Mouse (Mus musculus) embryonic facial prominence, embryonic 11.5 days (tissue): Measurements from ENCODE around the gene Grhl3. TPM values are rescaled to one million over a fixed set of nuclear protein-coding genes. Genes with fewer than 3 reads are reported as not detected.

Experiments
- ATAC-seq: fragments of 200-750 bp; cut with Nextera tagmentation; replicated peaks from 2 replicates; pipeline ENCODE4 v1.8.0; 2017; ENCODE audit warnings: low read depth; ENCODE audit not compliant: insufficient number of reproducible peaks, low FRiP score, low TSS enrichment
- DNase-seq: peaks from one replicate; pipeline ENCODE4 v3.0.0-alpha.2; 2015; ENCODE audit warnings: low spot score
- H3K27ac ChIP-seq: fragments of 300-500 bp; sonication (generic); replicated peaks from 2 replicates; pipeline ENCODE4 v1.5.1; 2014; ENCODE audit warnings: mild to moderate bottlenecking, low read depth, low read length, control low read depth
- H3K27me3 ChIP-seq: fragments of 300-500 bp; sonication (generic); 2 replicates; pipeline ENCODE4 v1.6.1; 2014; ENCODE audit warnings: mild to moderate bottlenecking, low read length, moderate library complexity, mixed read lengths; ENCODE audit not compliant: control insufficient read depth, insufficient read depth
- H3K36me3 ChIP-seq: fragments of 300-500 bp; sonication (generic); replicated peaks from 2 replicates; pipeline ENCODE4 v1.6.1; 2014; ENCODE audit warnings: low read depth, mild to moderate bottlenecking, low read length, moderate library complexity, mixed read lengths; ENCODE audit not compliant: control insufficient read depth, insufficient read depth
- H3K4me1 ChIP-seq: fragments of 300-500 bp; sonication (generic); 2 replicates; pipeline ENCODE4 v1.6.1; 2014; ENCODE audit warnings: low read length, mixed read lengths; ENCODE audit not compliant: control insufficient read depth, insufficient read depth
- H3K4me2 ChIP-seq: fragments of 300-500 bp; sonication (generic); 2 replicates; pipeline ENCODE4 v1.6.1; 2014; ENCODE audit warnings: low read depth, mild to moderate bottlenecking, control low read depth, low read length, moderate library complexity
- H3K4me3 ChIP-seq: fragments of 300-500 bp; sonication (generic); 2 replicates; pipeline ENCODE4 v1.5.1; 2014; ENCODE audit warnings: low read depth, low read length, control low read depth
- H3K9ac ChIP-seq: fragments of 300-500 bp; sonication (generic); replicated peaks from 2 replicates; pipeline ENCODE4 v1.6.1; 2014; ENCODE audit warnings: mild to moderate bottlenecking, control low read depth, low read length
- H3K9me3 ChIP-seq: fragments of 300-500 bp; sonication (generic); replicated peaks from 2 replicates; pipeline ENCODE4 v1.6.1; 2016; ENCODE audit warnings: mild to moderate bottlenecking, low read length, inconsistent platforms, mixed read lengths; ENCODE audit not compliant: control insufficient read depth
- WGBS: fragments of 180-500 bp; shearing (Covaris S2); extraction: QIAGEN DNeasy Blood & Tissue Kit; methylation state at CpG from one replicate; pipeline ENCODE4 v1.1.7; 2014; 5-methylcytosine and 5-hydroxymethylcytosine counted together
- polyA plus RNA-seq: library from polyadenylated mRNA; unstranded; fragments of >200 nt; fragmentation: Nextera tagmentation; extraction: Ambion mirVana; gene quantifications from 2 replicates; pipeline ENCODE4 v1.2.1, GENCODE M21; 2014

The Grhl3 gene
- polyA plus RNA-seq, 1 experiment from 2014 or later, result 10.1 TPM

DNA sequence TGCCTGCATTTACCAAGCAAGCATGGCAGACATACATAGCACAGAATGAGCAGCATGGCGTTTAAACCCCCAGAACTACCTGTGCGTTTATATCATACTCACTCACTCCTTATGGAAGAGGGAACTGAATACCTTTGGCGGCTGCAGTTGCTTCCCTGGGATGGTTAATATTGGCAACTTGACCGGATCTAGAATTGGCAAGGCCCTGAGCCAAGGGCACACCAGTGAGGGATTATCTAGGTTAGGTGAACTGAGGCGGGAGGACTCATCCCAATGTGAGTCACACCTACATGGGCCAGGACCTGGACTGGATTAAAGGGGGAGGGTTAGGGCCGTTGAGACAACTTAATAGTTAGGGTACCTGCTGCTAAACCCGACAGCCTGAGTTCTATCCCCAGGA is 32.8 kb upstream of the Grhl3 start:
- no peak overlapping the region for H3K4me2 ChIP-seq
- no peaks in the 10 kb centered on the region for H3K27me3 ChIP-seq
- no peaks in the 10 kb centered on the region for H3K9me3 ChIP-seq
- no peak for DNase-seq
- H3K27ac ChIP-seq, result no peak overlapping the region
- H3K36me3 ChIP-seq, result no peaks in the 10 kb centered on the region
- no peaks in the 10 kb centered on the region for H3K4me1 ChIP-seq
- ATAC-seq, result no peak
- 83% methylated on average over 7 of the region's 7 CpGs for WGBS
- H3K4me3 ChIP-seq, result no peak overlapping the region
- H3K9ac ChIP-seq, result no peak overlapping the region

GRCm38 (mm10) chr4:135601530-135601929 is 28.1 kb upstream of the Grhl3 start:
- no peaks in the 10 kb centered on the region for H3K27me3 ChIP-seq
- no peak overlapping the region for H3K4me2 ChIP-seq
- DNase-seq (no peak), ATAC-seq (no peak)
- no peak overlapping the region for H3K4me3 ChIP-seq
- H3K9ac ChIP-seq, result no peak overlapping the region
- 88% methylated on average over 3 of the region's 3 CpGs for WGBS
- no peaks in the 10 kb centered on the region for H3K9me3 ChIP-seq
- no peaks in the 10 kb centered on the region for H3K4me1 ChIP-seq
- H3K27ac ChIP-seq, result no peak overlapping the region
- H3K36me3 ChIP-seq, result no peaks in the 10 kb centered on the region

- DNase-seq (no peak), ATAC-seq (no peak)
- H3K4me3 ChIP-seq, result no peak overlapping the region
- H3K27ac ChIP-seq, result no peak overlapping the region
- no peak overlapping the region for H3K9ac ChIP-seq
- 80% methylated on average over 7 of the region's 7 CpGs for WGBS
- no peaks in the 10 kb centered on the region for H3K36me3 ChIP-seq
- H3K4me1 ChIP-seq, result no peaks in the 10 kb centered on the region
- no peaks in the 10 kb centered on the region for H3K27me3 ChIP-seq
- H3K4me2 ChIP-seq, result no peak overlapping the region
- no peaks in the 10 kb centered on the region for H3K9me3 ChIP-seq
Measured at GRCm38 (mm10) chr4:135599497-135600182, 26.2 kb upstream of the Grhl3 start.

DNA sequence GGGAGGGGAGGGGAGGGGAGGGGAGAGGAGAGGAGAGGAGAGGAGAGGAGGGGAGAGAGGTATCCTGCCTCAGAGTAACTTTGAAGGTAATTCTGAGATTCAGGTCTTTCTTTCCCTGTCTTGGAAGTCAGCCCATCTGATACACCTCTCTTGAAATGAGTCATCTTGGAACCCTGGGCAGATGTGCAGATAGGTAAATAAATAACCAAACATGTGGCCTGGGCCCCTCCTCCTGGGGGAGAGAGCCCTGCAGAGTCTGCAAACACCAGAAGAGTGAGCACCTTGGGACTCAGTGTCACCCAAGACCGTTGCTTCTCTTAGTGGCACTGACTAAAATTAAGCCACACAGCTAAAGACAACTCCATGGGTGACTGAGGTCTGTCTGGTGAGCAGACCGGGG is 25.6 kb upstream of the Grhl3 start:
- no peaks in the 10 kb centered on the region for H3K9me3 ChIP-seq
- DNase-seq (no peak), ATAC-seq (no peak)
- H3K4me2 ChIP-seq, result no peak overlapping the region
- no peak overlapping the region for H3K27ac ChIP-seq
- H3K9ac ChIP-seq, result no peak overlapping the region
- H3K4me1 ChIP-seq, result no peaks in the 10 kb centered on the region
- H3K36me3 ChIP-seq, result no peaks in the 10 kb centered on the region
- H3K4me3 ChIP-seq, result no peak overlapping the region
- H3K27me3 ChIP-seq, result no peaks in the 10 kb centered on the region
- WGBS, result 75% methylated on average over 1 of the region's 2 CpGs

DNA sequence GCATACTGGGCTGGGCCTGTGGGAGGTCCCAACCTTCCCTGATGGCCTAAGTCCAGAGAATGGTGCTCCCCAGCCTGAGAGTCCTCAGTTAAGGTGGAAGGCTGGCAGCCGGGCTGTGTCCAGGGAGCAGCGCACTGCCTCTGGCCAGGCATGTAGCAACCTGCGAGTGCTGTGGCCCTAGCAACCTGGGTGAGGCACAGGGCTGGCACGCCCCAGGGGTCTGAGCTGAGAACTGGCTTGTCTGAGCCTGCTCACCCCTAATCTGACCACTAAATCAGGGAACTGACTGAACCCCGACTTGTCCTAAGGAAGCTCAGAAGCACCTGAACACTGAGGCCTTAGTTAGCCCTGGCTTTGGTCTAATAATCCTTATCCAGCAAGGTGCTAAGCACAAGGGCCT is 24.1 kb upstream of the Grhl3 start:
- Histone ChIP-seq H3K9me3 (no peaks in the 10 kb centered on the region), H3K4me1 (no peaks in the 10 kb centered on the region), H3K27me3 (no peaks in the 10 kb centered on the region), H3K4me3 (no peak overlapping the region), H3K4me2 (no peak overlapping the region), H3K36me3 (no peaks in the 10 kb centered on the region), H3K9ac (no peak overlapping the region), H3K27ac (no peak overlapping the region)
- 86% methylated on average over 5 of the region's 5 CpGs for WGBS
- DNase-seq (no peak), ATAC-seq (no peak)

DNA sequence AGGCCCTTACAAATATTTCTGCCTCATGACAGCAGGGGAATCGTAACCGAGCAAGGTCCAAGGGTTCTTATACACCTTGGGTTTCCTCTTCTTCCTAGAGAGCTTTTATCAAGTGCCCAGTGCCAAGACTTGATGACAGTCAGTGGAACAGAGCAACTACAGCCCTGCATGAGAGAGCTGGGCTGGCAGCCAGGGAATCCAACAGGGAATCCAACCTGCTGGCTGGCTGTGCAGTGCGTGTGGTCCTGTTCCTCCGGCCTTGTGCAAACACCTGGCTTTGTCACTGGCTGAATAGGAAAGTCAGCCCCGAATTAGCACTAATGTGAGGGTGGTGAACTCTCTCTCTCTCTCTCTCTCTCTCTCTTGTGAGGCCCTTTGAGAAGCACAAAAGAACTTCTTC is 22.5 kb upstream of the Grhl3 start:
- no peaks in the 10 kb centered on the region for H3K9me3 ChIP-seq
- H3K4me1 ChIP-seq, result no peaks in the 10 kb centered on the region
- H3K36me3 ChIP-seq, result no peaks in the 10 kb centered on the region
- no peak overlapping the region for H3K4me2 ChIP-seq
- ATAC-seq, result no peak
- no peak overlapping the region for H3K9ac ChIP-seq
- no peak overlapping the region for H3K4me3 ChIP-seq
- no peaks in the 10 kb centered on the region for H3K27me3 ChIP-seq
- 57% methylated on average over 5 of the region's 5 CpGs for WGBS
- no peak overlapping the region for H3K27ac ChIP-seq
- peak; percentile 27 for DNase-seq

- no peaks in the 10 kb centered on the region for H3K36me3 ChIP-seq
- DNase-seq (no peak), ATAC-seq (no peak)
- no peak overlapping the region for H3K4me3 ChIP-seq
- no peaks in the 10 kb centered on the region for H3K27me3 ChIP-seq
- no peak overlapping the region for H3K4me2 ChIP-seq
- WGBS, result 60% methylated on average over 8 of the region's 8 CpGs
- no peaks in the 10 kb centered on the region for H3K9me3 ChIP-seq
- no peaks in the 10 kb centered on the region for H3K4me1 ChIP-seq
- no peak overlapping the region for H3K27ac ChIP-seq
- no peak overlapping the region for H3K9ac ChIP-seq
Measured at GRCm38 (mm10) chr4:135591610-135592304, 18.3 kb upstream of the Grhl3 start.

- no peak overlapping the region for H3K9ac ChIP-seq
- no peak overlapping the region for H3K27ac ChIP-seq
- no peaks in the 10 kb centered on the region for H3K27me3 ChIP-seq
- WGBS, result 68% methylated on average over 3 of the region's 3 CpGs
- H3K4me2 ChIP-seq, result no peak overlapping the region
- no peaks in the 10 kb centered on the region for H3K4me1 ChIP-seq
- DNase-seq (no peak), ATAC-seq (no peak)
- no peaks in the 10 kb centered on the region for H3K9me3 ChIP-seq
- no peak overlapping the region for H3K4me3 ChIP-seq
- no peaks in the 10 kb centered on the region for H3K36me3 ChIP-seq
Measured at GRCm38 (mm10) chr4:135591086-135591485, 17.7 kb upstream of the Grhl3 start.
